Mouse (Mus musculus): ENCODE results near the gene 4921509C19Rik. TPM values are rescaled to one million over a fixed set of nuclear protein-coding genes. Genes with fewer than 3 reads are reported as not detected.
"Not testable (repeated sequence)": the region's sequence is repeated elsewhere in the genome, so short reads cannot be mapped to it uniquely, and the experiment has no call there.

4921509C19Rik gene
- total RNA-seq (2021), result not detected
- long read RNA-seq, experiment 1, result 0 reads
- long read RNA-seq, experiment 2, result 0 reads

- DNase-seq, result not testable (repeated sequence)
Measured at GRCm38 (mm10) chr2:151476053-151476452, at the start of gene 4921509C19Rik. 4921509C19Rik (minus strand) TSS chr2:151476153.

DNA sequence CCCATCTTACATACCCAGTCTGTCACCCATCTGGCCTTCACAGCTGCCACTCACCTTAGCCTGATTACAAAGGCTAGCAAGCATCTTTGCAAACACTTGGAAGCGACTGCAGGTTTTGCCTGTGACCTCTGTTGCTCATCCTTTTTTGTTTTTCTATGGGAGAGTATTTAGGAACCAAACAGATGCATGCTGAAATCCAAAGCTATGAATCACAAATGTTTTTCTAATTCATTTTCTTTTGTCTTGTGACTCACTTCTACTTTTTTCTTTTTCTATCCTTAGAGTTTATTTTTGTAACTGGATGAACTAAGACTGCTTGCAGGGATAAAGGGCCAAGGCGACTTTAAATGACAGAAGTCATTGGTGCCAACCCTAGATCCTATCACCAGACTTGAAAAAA is 49.6 kb upstream of the 4921509C19Rik start:
- no peak for DNase-seq

- DNase-seq, result no peak
Measured at GRCm38 (mm10) chr2:151524324-151525041, 48.5 kb upstream of the 4921509C19Rik start.

DNA sequence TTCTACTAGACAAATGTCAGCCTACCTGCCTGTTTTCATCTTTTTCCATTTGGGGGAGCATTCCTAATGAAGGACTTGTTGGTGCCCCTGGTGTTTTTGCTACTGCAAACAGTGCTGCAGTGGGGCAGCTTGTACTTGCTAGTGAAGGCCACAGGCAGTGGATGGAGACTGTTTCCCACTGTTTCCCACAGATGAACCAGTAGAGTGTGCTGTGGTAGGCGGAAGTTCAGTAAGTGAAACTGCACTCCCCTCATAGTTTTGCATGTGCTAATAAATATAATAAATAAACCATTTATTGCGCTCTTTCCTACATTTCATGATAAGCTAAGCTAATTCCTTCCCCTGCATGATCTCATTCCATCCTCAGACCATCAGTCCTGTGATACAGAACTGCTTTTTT is 43.0 kb upstream of the 4921509C19Rik start:
- no peak for DNase-seq

GRCm38 (mm10) chr2:151513525-151514285 is 37.8 kb upstream of the 4921509C19Rik start:
- no peak for DNase-seq

GRCm38 (mm10) chr2:151512199-151512598 is 36.2 kb upstream of the 4921509C19Rik start:
- DNase-seq, result peak; percentile 71 to 72

DNA sequence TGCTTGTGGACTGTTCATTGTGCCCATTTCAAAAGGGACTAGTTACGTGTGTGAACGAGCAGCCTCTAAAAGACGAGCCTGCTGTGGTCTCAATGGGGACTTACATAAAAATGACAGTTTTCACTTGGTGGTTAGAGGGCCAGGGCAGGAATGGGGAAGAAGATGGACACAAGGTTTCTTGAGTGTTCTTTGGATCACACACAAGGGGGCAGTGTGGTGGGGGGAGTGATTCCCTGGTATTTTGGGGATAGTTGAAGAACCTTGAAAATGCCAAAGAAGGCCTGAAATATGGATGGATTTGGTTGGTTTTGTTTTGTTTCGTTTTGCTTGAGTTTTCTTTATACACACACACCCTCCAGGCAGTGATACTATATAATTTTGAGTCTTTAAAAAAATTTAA is 28.3 kb upstream of the 4921509C19Rik start:
- peak in 1 of 2 experiments; percentile 18 for DNase-seq

- no peak for DNase-seq
Measured at GRCm38 (mm10) chr2:151500442-151501007, 24.6 kb upstream of the 4921509C19Rik start.

DNA sequence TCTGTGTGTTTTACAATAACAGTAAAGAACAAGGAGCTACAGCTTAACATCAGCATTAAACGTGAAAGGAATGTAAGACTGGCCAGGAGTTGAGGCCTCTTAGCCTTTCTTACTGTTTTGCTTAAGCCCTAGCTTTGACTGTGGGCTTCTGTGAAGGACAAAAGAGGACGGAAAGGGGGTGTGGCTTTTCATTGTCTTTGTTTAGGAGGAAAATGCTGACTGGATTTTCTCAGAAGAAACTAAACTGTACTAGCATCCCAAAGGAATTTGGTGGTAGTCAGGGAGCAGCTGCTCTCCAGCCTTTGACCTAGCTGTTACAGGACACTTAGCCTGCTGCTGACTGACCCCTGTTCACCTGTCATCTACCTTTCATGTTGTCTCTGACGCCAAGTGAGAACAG is 22.4 kb upstream of the 4921509C19Rik start:
- no peak for DNase-seq

DNA sequence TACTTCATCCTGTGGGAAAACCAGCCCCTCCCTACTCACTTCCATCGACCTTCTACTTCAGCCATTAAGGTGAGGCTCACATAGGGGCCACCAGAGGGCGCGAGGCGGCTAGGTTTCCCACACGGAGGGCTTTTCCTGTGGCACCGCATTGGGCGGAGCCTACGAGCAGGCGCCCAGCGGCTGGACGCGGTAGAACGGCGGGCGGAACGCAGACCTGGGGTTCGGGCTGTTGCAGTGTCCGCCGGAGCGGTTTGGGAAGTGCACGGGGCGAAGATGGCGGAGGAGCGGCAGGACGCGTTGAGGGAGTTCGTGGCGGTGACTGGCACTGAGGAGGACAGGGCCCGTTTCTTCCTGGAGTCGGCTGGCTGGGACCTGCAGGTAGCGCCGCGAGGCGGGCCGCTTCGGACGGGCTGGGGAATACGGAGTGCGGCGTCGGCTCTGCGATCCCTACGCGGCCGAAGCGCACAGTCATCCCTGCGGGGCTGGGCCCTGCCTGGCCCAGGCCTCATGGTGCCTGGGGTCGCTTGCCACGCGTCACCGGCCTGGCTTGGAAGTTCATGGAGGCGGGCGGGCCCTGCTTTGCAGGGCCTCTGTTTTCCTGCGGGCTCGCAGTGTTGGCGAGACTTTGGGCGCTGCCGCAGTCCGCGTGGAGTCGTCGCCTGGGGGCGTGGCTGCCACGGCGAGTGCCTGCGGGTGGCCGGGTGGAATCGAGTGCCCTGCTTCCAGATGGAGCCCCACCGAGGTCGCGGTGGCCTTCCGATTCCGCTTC is 18.3 kb upstream of the 4921509C19Rik start, which contains the start of gene Nsfl1c:
Nsfl1c (plus strand) TSS at position 148 of the 769 bp plus-strand sequence.
- peak; percentile 96 to 98 for DNase-seq

- no peak for DNase-seq
Measured at GRCm38 (mm10) chr2:151486496-151486895, 10.5 kb upstream of the 4921509C19Rik start.

- peak; percentile 39 to 40 for DNase-seq
Measured at GRCm38 (mm10) chr2:151434971-151435370, 41.0 kb downstream of the 4921509C19Rik start.

DNA sequence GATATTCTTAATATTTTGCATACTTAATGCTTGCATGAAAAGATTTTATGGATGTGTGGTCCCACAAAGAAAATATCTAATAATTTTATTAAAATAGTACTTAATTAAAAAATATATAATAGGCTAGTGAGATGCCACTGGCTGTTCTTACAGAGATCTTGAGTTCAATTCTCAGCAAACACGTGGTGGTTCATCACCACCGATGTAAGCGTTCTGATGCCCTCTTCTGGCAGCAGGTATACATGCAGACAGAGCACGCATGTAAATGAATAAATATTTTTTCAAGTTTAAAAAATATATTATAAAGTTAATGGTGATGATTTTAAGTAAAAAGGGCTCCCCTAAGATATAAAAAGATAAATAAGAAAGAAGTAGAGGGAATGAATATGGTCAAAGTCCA is 41.8 kb downstream of the 4921509C19Rik start:
- DNase-seq, result peak; percentile 20

Other genes with a start within 250 kb of the 4921509C19Rik start
- gene Nsfl1c, start 18.0 kb upstream of the 4921509C19Rik start, total RNA-seq (2021), result 100 to 1,000 TPM; 139 to 148 TPM
- gene Fkbp1a, start 66.3 kb upstream of the 4921509C19Rik start, total RNA-seq (2021), result 100 to 1,000 TPM; 273 to 327 TPM
- gene Sdcbp2, start 96.5 kb upstream of the 4921509C19Rik start, total RNA-seq (2021), result 1 to 10 TPM; 1.5 to 2.0 TPM
- 10 to 100 TPM in 1 of 2 experiments, 1 to 10 TPM in 1; 7.9 to 14.6 TPM for gene Snph, start 156.4 kb upstream of the 4921509C19Rik start, total RNA-seq (2021)
- not detected for gene Rad21l, start 192.4 kb upstream of the 4921509C19Rik start, total RNA-seq (2021)
- 1 to 10 TPM in 1 of 2 experiments, under 1 TPM in 1; 0.23 to 1.6 TPM for gene Tmem74b, start 225.9 kb upstream of the 4921509C19Rik start, total RNA-seq (2021)

Data from adrenal gland, postnatal 36 days (tissue).